Mouse (Mus musculus): Measurements from ENCODE around the gene Fbxw20. TPM values are rescaled to one million over a fixed set of nuclear protein-coding genes. Genes with fewer than 3 reads are reported as not detected.
"Not testable (repeated sequence)": the region's sequence is repeated elsewhere in the genome, so short reads cannot be mapped to it uniquely, and the experiment has no call there.

The Fbxw20 gene
- not detected for total RNA-seq (2021)
- long read RNA-seq, experiment 1: 0 reads
- long read RNA-seq, experiment 2: 0 reads

- no peak for DNase-seq
Measured at GRCm38 (mm10) chr9:109234654-109235053, at the start of gene Fbxw20. Gene Fbxw20, minus strand, starts transcription at chr9:109234754.

GRCm38 (mm10) chr9:109263041-109263440 is 28.5 kb upstream of the Fbxw20 start:
- no peak for DNase-seq

- no peak for DNase-seq
Measured at GRCm38 (mm10) chr9:109218449-109218848, 16.1 kb downstream of the Fbxw20 start.

- not testable (repeated sequence) for DNase-seq
Measured at GRCm38 (mm10) chr9:109201347-109201746, 33.2 kb downstream of the Fbxw20 start.

GRCm38 (mm10) chr9:109200349-109200748 is 34.2 kb downstream of the Fbxw20 start:
- DNase-seq: no peak

- DNase-seq: no peak
Measured at GRCm38 (mm10) chr9:109199353-109199752, 35.2 kb downstream of the Fbxw20 start.

GRCm38 (mm10) chr9:109195875-109196274 is 38.7 kb downstream of the Fbxw20 start, which contains the start of gene Fbxw13:
Gene Fbxw13, minus strand, starts transcription at chr9:109195975.
- not testable (repeated sequence) for DNase-seq

DNA sequence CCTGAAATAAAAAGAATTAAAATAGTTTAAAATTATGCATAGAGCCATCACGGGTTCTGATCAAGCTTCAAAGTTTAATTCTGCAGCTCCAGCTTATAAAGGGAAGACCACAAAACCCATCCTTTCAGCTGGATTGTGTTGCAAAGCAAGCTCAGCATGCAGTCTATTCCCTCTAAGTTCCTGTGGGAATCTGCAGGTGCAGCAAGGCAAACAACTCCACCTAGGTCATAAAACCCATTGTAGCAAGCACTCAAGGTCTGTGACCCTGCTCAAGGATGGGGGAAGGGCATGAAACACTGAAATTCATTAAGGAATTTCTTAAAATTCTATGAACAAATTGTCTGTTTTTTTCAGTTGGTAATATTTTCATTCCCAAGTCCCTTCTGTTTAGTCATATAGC is 57.3 kb downstream of the Fbxw20 start:
- no peak for DNase-seq

- no peak for DNase-seq
Measured at GRCm38 (mm10) chr9:109176301-109176700, 58.3 kb downstream of the Fbxw20 start.

Other genes starting within 250 kb of the Fbxw20 start
- 1 to 10 TPM in 1 of 2 experiments, under 1 TPM in 1; 0.82 to 1.2 TPM for gene Ucn2, start 248.7 kb downstream of the Fbxw20 start, total RNA-seq (2021)
- 10 to 100 TPM; 26.9 TPM for gene Pfkfb4, start 243.0 kb downstream of the Fbxw20 start, total RNA-seq (2021)
- 10 to 100 TPM; 30.9 to 39.2 TPM for gene Shisa5, start 196.2 kb downstream of the Fbxw20 start, total RNA-seq (2021)
- gene Trex1, start 175.0 kb downstream of the Fbxw20 start, total RNA-seq (2021): 10 to 100 TPM; 10.8 to 11.4 TPM
- gene Atrip, start 160.6 kb downstream of the Fbxw20 start, total RNA-seq (2021): 10 to 100 TPM in 1 of 2 experiments, 1 to 10 TPM in 1; 7.6 to 11.6 TPM
- gene Ccdc51, start 152.3 kb downstream of the Fbxw20 start, total RNA-seq (2021): 1 to 10 TPM; 7.1 to 7.6 TPM
- 100 to 1,000 TPM; 213 to 219 TPM for gene Tma7, start 152.2 kb downstream of the Fbxw20 start, total RNA-seq (2021)
- gene Plxnb1, start 139.4 kb downstream of the Fbxw20 start, total RNA-seq (2021): 1 to 10 TPM; 3.5 to 6.2 TPM
- gene Fbxw21, start 72.7 kb downstream of the Fbxw20 start, total RNA-seq (2021): not detected
- not detected for gene Fbxw13, start 38.8 kb downstream of the Fbxw20 start, total RNA-seq (2021)
- not detected for gene Fbxw14, start 52.9 kb upstream of the Fbxw20 start, total RNA-seq (2021)
- not detected for gene Fbxw28, start 104.9 kb upstream of the Fbxw20 start, total RNA-seq (2021)
- gene Fbxw22, start 169.5 kb upstream of the Fbxw20 start, total RNA-seq (2021): not detected
- not detected for gene Fbxw16, start 214.4 kb upstream of the Fbxw20 start, total RNA-seq (2021)